Mouse (Mus musculus) forebrain, embryonic 12.5 days (tissue): ENCODE measurements around the gene Nipa1. TPM values are rescaled to one million over a fixed set of nuclear protein-coding genes. Genes with fewer than 3 reads are reported as not detected.
A peak's percentile ranks its signal among the peaks of the same experiment; 100 is the strongest.

ENCODE experiments used
- ATAC-seq: fragments of 200-750 bp; cut with Nextera tagmentation; 2 replicates; pipeline ENCODE4 v1.8.0; 2017; ENCODE audit warnings: moderate TSS enrichment; ENCODE audit not compliant: low FRiP score
- H3K27ac ChIP-seq: fragments of 300-500 bp; sonication (generic); 2 replicates; pipeline ENCODE4 v1.5.1; 2016; ENCODE audit warnings: mild to moderate bottlenecking
- H3K27me3 ChIP-seq: fragments of 300-500 bp; sonication (generic); 2 replicates; pipeline ENCODE4 v1.6.1; 2016; ENCODE audit warnings: mild to moderate bottlenecking
- H3K36me3 ChIP-seq: fragments of 300-500 bp; sonication (generic); replicated peaks from 2 replicates; pipeline ENCODE4 v1.6.1; 2016; ENCODE audit warnings: mild to moderate bottlenecking
- H3K4me1 ChIP-seq: fragments of 300-500 bp; sonication (generic); 2 replicates; pipeline ENCODE4 v1.6.1; 2016
- H3K4me2 ChIP-seq: fragments of 300-500 bp; sonication (generic); 2 replicates; pipeline ENCODE4 v1.6.1; 2016; ENCODE audit warnings: mild to moderate bottlenecking, moderate library complexity
- H3K4me3 ChIP-seq: fragments of 300-500 bp; sonication (generic); replicated peaks from 2 replicates; pipeline ENCODE4 v1.5.1; 2016; ENCODE audit warnings: mild to moderate bottlenecking
- H3K9ac ChIP-seq: fragments of 300-500 bp; sonication (generic); 2 replicates; pipeline ENCODE4 v1.6.1; 2016; ENCODE audit warnings: mild to moderate bottlenecking
- H3K9me3 ChIP-seq: fragments of 300-500 bp; sonication (generic); 2 replicates; pipeline ENCODE4 v1.6.1; 2016
- WGBS: fragments of 180-500 bp; shearing (Covaris S2); methylation state at CpG from one replicate; pipeline ENCODE4 v1.1.7; 2016; 5-methylcytosine and 5-hydroxymethylcytosine counted together
- polyA plus RNA-seq: library from polyadenylated mRNA; unstranded; fragments of >200 nt; fragmentation: Nextera tagmentation; extraction: Ambion mirVana; gene quantifications from 2 replicates; pipeline ENCODE4 v1.2.1, GENCODE M21; 2016

Nipa1 gene
- 12.1 and 13.0 TPM in 2 replicates for polyA plus RNA-seq

- peak within 1 kb of the TSS; percentile 69 for H3K4me3 ChIP-seq
- peak within 1 kb of the TSS; percentile 70 for H3K4me2 ChIP-seq
- H3K36me3 ChIP-seq: no peaks in the 10 kb centered on the region
- WGBS: 59% methylated on average over 3 of the region's 3 CpGs
- H3K4me1 ChIP-seq: peaks cover 6% of the 10 kb centered on the region; the same call in 1 of the 2 replicates
- no peaks in the 10 kb centered on the region for H3K9me3 ChIP-seq
- H3K9ac ChIP-seq: peak within 1 kb of the TSS; percentile 82
- no peaks in the 10 kb centered on the region for H3K27me3 ChIP-seq
- peak within 1 kb of the TSS; percentile 73 for H3K27ac ChIP-seq
- no peak for ATAC-seq
Measured at GRCm38 (mm10) chr7:56019930-56020253, at the start of gene Nipa1. Gene Nipa1, minus strand, starts transcription at chr7:56019954.

GRCm38 (mm10) chr7:56066634-56067033 is 46.9 kb upstream of the Nipa1 start:
- H3K36me3 ChIP-seq: 0 out of 2 replicates have a peak, but pooled peaks cover 3% of the 10 kb centered on the region
- H3K9me3 ChIP-seq: no peaks in the 10 kb centered on the region
- ATAC-seq: no peak
- H3K27ac ChIP-seq: no peak overlapping the region
- WGBS: 97% methylated on average over 1 of the region's 1 CpGs
- H3K27me3 ChIP-seq: no peaks in the 10 kb centered on the region
- no peak overlapping the region for H3K4me3 ChIP-seq
- H3K4me2 ChIP-seq: no peak overlapping the region
- H3K9ac ChIP-seq: no peak overlapping the region
- H3K4me1 ChIP-seq: no peaks in the 10 kb centered on the region

GRCm38 (mm10) chr7:56066136-56066535 is 46.4 kb upstream of the Nipa1 start:
- H3K9ac ChIP-seq: no peak overlapping the region
- no peak for ATAC-seq
- no peaks in the 10 kb centered on the region for H3K9me3 ChIP-seq
- 0 out of 2 replicates have a peak, but pooled peaks cover 4% of the 10 kb centered on the region for H3K36me3 ChIP-seq
- no peaks in the 10 kb centered on the region for H3K27me3 ChIP-seq
- WGBS: 93% methylated on average over 2 of the region's 2 CpGs
- no peaks in the 10 kb centered on the region for H3K4me1 ChIP-seq
- no peak overlapping the region for H3K27ac ChIP-seq
- H3K4me2 ChIP-seq: no peak overlapping the region
- H3K4me3 ChIP-seq: no peak overlapping the region

GRCm38 (mm10) chr7:56064876-56065275 is 45.1 kb upstream of the Nipa1 start:
- H3K4me1 ChIP-seq: no peaks in the 10 kb centered on the region
- no peak overlapping the region for H3K4me2 ChIP-seq
- ATAC-seq: no peak
- no peak overlapping the region for H3K4me3 ChIP-seq
- no peaks in the 10 kb centered on the region for H3K27me3 ChIP-seq
- no peak overlapping the region for H3K9ac ChIP-seq
- H3K36me3 ChIP-seq: 0 out of 2 replicates have a peak, but pooled peaks cover 4% of the 10 kb centered on the region
- H3K27ac ChIP-seq: no peak overlapping the region
- H3K9me3 ChIP-seq: no peaks in the 10 kb centered on the region
- 93% methylated on average over 1 of the region's 1 CpGs for WGBS

- WGBS: 91% methylated on average over 3 of the region's 3 CpGs
- H3K36me3 ChIP-seq: peaks cover 8% of the 10 kb centered on the region
- ATAC-seq: no peak
- H3K9me3 ChIP-seq: no peaks in the 10 kb centered on the region
- peaks cover 10% of the 10 kb centered on the region for H3K4me1 ChIP-seq
- H3K9ac ChIP-seq: no peak overlapping the region
- H3K4me2 ChIP-seq: no peak overlapping the region
- no peaks in the 10 kb centered on the region for H3K27me3 ChIP-seq
- no peak overlapping the region for H3K4me3 ChIP-seq
- H3K27ac ChIP-seq: no peak overlapping the region
Measured at GRCm38 (mm10) chr7:56055338-56055737, 35.6 kb upstream of the Nipa1 start.

- H3K4me1 ChIP-seq: peaks cover 15% of the 10 kb centered on the region
- no peak overlapping the region for H3K9ac ChIP-seq
- H3K4me3 ChIP-seq: no peak overlapping the region
- no peaks in the 10 kb centered on the region for H3K27me3 ChIP-seq
- no peak for ATAC-seq
- no peak overlapping the region for H3K4me2 ChIP-seq
- H3K36me3 ChIP-seq: peaks cover 8% of the 10 kb centered on the region
- no peaks in the 10 kb centered on the region for H3K9me3 ChIP-seq
- no peak overlapping the region for H3K27ac ChIP-seq
Measured at GRCm38 (mm10) chr7:56052996-56053395, 33.2 kb upstream of the Nipa1 start.

- H3K4me3 ChIP-seq: peak overlapping the region; percentile 86
- peaks cover 15% of the 10 kb centered on the region for H3K4me1 ChIP-seq
- WGBS: 0% methylated on average over 18 of the region's 18 CpGs
- peak overlapping the region; percentile 59 for H3K4me2 ChIP-seq
- H3K27ac ChIP-seq: peak overlapping the region; percentile 91
- no peaks in the 10 kb centered on the region for H3K9me3 ChIP-seq
- no peaks in the 10 kb centered on the region for H3K27me3 ChIP-seq
- peak overlapping the region; percentile 77 for H3K9ac ChIP-seq
- peak; percentile 53 for ATAC-seq
- H3K36me3 ChIP-seq: no peaks in the 10 kb centered on the region
Measured at GRCm38 (mm10) chr7:56050487-56050911, 30.7 kb upstream of the Nipa1 start.

- under 1% methylated on average over 47 of the region's 47 CpGs for WGBS
- Histone ChIP-seq H3K4me1 (peaks cover 15% of the 10 kb centered on the region), H3K4me2 (peak within 1 kb of the TSS; percentile 59), H3K4me3 (peak within 1 kb of the TSS; percentile 86), H3K27ac (peak within 1 kb of the TSS; percentile 91), H3K36me3 (no peaks in the 10 kb centered on the region), H3K9ac (peak within 1 kb of the TSS; percentile 77), H3K9me3 (no peaks in the 10 kb centered on the region), H3K27me3 (no peaks in the 10 kb centered on the region)
- ATAC-seq: peak; percentile 100
Measured at GRCm38 (mm10) chr7:56049831-56050321, 30.1 kb upstream of the Nipa1 start, which contains the start of gene Herc2. Gene Herc2, plus strand, starts transcription at chr7:56050196.

- 82% methylated on average over 1 of the region's 1 CpGs for WGBS
- no peak overlapping the region for H3K4me2 ChIP-seq
- ATAC-seq: no peak
Measured at GRCm38 (mm10) chr7:56047178-56047577, 27.4 kb upstream of the Nipa1 start.

GRCm38 (mm10) chr7:56044267-56044629 is 24.5 kb upstream of the Nipa1 start:
- no peaks in the 10 kb centered on the region for H3K36me3 ChIP-seq
- no peak overlapping the region for H3K4me2 ChIP-seq
- H3K4me1 ChIP-seq: peaks cover 4% of the 10 kb centered on the region
- no peak overlapping the region for H3K4me3 ChIP-seq
- H3K27ac ChIP-seq: no peak overlapping the region
- H3K9me3 ChIP-seq: no peaks in the 10 kb centered on the region
- no peak overlapping the region for H3K9ac ChIP-seq
- ATAC-seq: no peak
- H3K27me3 ChIP-seq: no peaks in the 10 kb centered on the region
- 84% methylated on average over 3 of the region's 3 CpGs for WGBS

More at GRCm38 (mm10) chr7:56047178-56047577, 27.4 kb upstream of the Nipa1 start:
- H3K4me1 ChIP-seq: peaks cover 15% of the 10 kb centered on the region
- H3K9ac ChIP-seq: no peak overlapping the region
- no peaks in the 10 kb centered on the region for H3K27me3 ChIP-seq
- H3K9me3 ChIP-seq: no peaks in the 10 kb centered on the region
- no peak overlapping the region for H3K4me3 ChIP-seq
- no peaks in the 10 kb centered on the region for H3K36me3 ChIP-seq
- H3K27ac ChIP-seq: no peak overlapping the region

GRCm38 (mm10) chr7:56043577-56044266 is 24.0 kb upstream of the Nipa1 start:
- no peak overlapping the region for H3K4me3 ChIP-seq
- no peaks in the 10 kb centered on the region for H3K36me3 ChIP-seq
- ATAC-seq: no peak
- 70% methylated on average over 4 of the region's 4 CpGs for WGBS
- H3K27ac ChIP-seq: no peak overlapping the region
- no peak overlapping the region for H3K9ac ChIP-seq
- H3K4me2 ChIP-seq: no peak overlapping the region
- H3K27me3 ChIP-seq: no peaks in the 10 kb centered on the region
- no peaks in the 10 kb centered on the region; the same call in 1 of the 2 replicates for H3K4me1 ChIP-seq
- no peaks in the 10 kb centered on the region for H3K9me3 ChIP-seq

- Histone ChIP-seq H3K36me3 (no peaks in the 10 kb centered on the region), H3K27ac (no peak overlapping the region), H3K4me2 (no peak overlapping the region), H3K4me1 (no peaks in the 10 kb centered on the region), H3K4me3 (no peak overlapping the region), H3K9me3 (no peaks in the 10 kb centered on the region), H3K9ac (no peak overlapping the region), H3K27me3 (no peaks in the 10 kb centered on the region)
- 9% methylated on average over 5 of the region's 5 CpGs for WGBS
- ATAC-seq: no peak
Measured at GRCm38 (mm10) chr7:56042353-56042752, 22.6 kb upstream of the Nipa1 start.

- no peak overlapping the region for H3K4me2 ChIP-seq
- WGBS: 91% methylated on average over 3 of the region's 3 CpGs
- no peak overlapping the region for H3K27ac ChIP-seq
- H3K4me1 ChIP-seq: peaks cover 4% of the 10 kb centered on the region; the same call in 1 of the 2 replicates
- no peaks in the 10 kb centered on the region for H3K9me3 ChIP-seq
- no peak for ATAC-seq
- H3K9ac ChIP-seq: no peak overlapping the region
- no peaks in the 10 kb centered on the region for H3K27me3 ChIP-seq
- H3K36me3 ChIP-seq: no peaks in the 10 kb centered on the region
- H3K4me3 ChIP-seq: no peak overlapping the region
Measured at GRCm38 (mm10) chr7:56023586-56023985, 3.8 kb upstream of the Nipa1 start.
